Mouse (Mus musculus): ENCODE results near the gene March10. TPM values are rescaled to one million over a fixed set of nuclear protein-coding genes. Genes with fewer than 3 reads are reported as not detected.

The March10 gene
- polyA plus RNA-seq, 1 experiment from 2014 or later: not detected

GRCm38 (mm10) chr11:105444929-105445328 lies 11.6 kb downstream of the March10 start:
- Histone ChIP-seq H3K4me3 (ENCODE audit: low read depth, low read length) (no peak overlapping the region), H3K4me2 (ENCODE audit: low read depth) (no peak overlapping the region), H3K36me3 (ENCODE audit: control insufficient read depth, insufficient read depth, low read length) (no peaks in the 10 kb centered on the region), H3K9me3 (ENCODE audit: control insufficient read depth, low read length) (no peaks in the 10 kb centered on the region), H3K4me1 (ENCODE audit: control insufficient read depth, insufficient read depth, low read length) (no peaks in the 10 kb centered on the region), H3K27me3 (ENCODE audit: control insufficient read depth, insufficient read depth, low read length) (no peaks in the 10 kb centered on the region), H3K27ac (ENCODE audit: low read depth, low read length) (no peak overlapping the region), H3K9ac (ENCODE audit: low read length) (no peak overlapping the region)
- 85% methylated on average over 6 of the region's 6 CpGs for WGBS
- ATAC-seq (ENCODE audit: insufficient read depth, low FRiP score, low TSS enrichment) (no peak), DNase-seq (ENCODE audit: low spot score) (no peak)

- Histone ChIP-seq H3K4me1 (ENCODE audit: control insufficient read depth, insufficient read depth, low read length) (no peaks in the 10 kb centered on the region), H3K4me2 (ENCODE audit: low read depth) (no peak overlapping the region), H3K4me3 (ENCODE audit: low read depth, low read length) (no peak overlapping the region), H3K27me3 (ENCODE audit: control insufficient read depth, insufficient read depth, low read length) (no peaks in the 10 kb centered on the region), H3K9me3 (ENCODE audit: control insufficient read depth, low read length) (no peaks in the 10 kb centered on the region), H3K36me3 (ENCODE audit: control insufficient read depth, insufficient read depth, low read length) (no peaks in the 10 kb centered on the region), H3K9ac (ENCODE audit: low read length) (no peak overlapping the region), H3K27ac (ENCODE audit: low read depth, low read length) (no peak overlapping the region)
- ATAC-seq (ENCODE audit: insufficient read depth, low FRiP score, low TSS enrichment): no peak
- WGBS: 70% methylated on average over 5 of the region's 5 CpGs
- DNase-seq (ENCODE audit: low spot score): no peak
Measured at GRCm38 (mm10) chr11:105443505-105443904, 13.0 kb downstream of the March10 start.

GRCm38 (mm10) chr11:105439796-105440195 lies 16.7 kb downstream of the March10 start:
- WGBS: 84% methylated on average over 7 of the region's 7 CpGs
- H3K27ac ChIP-seq (ENCODE audit: low read depth, low read length): no peak overlapping the region
- ATAC-seq (ENCODE audit: insufficient read depth, low FRiP score, low TSS enrichment): no peak
- no peaks in the 10 kb centered on the region for H3K27me3 ChIP-seq (ENCODE audit: control insufficient read depth, insufficient read depth, low read length)
- H3K9ac ChIP-seq (ENCODE audit: low read length): no peak overlapping the region
- no peaks in the 10 kb centered on the region for H3K36me3 ChIP-seq (ENCODE audit: control insufficient read depth, insufficient read depth, low read length)
- H3K4me3 ChIP-seq (ENCODE audit: low read depth, low read length): no peak overlapping the region
- H3K4me1 ChIP-seq (ENCODE audit: control insufficient read depth, insufficient read depth, low read length): no peaks in the 10 kb centered on the region
- H3K4me2 ChIP-seq (ENCODE audit: low read depth): no peak overlapping the region
- H3K9me3 ChIP-seq (ENCODE audit: control insufficient read depth, low read length): no peaks in the 10 kb centered on the region
- no peak for DNase-seq (ENCODE audit: low spot score)

- WGBS: 82% methylated on average over 7 of the region's 7 CpGs
- no peak for DNase-seq (ENCODE audit: low spot score)
- H3K4me2 ChIP-seq (ENCODE audit: low read depth): no peak overlapping the region
- no peaks in the 10 kb centered on the region for H3K9me3 ChIP-seq (ENCODE audit: control insufficient read depth, low read length)
- no peak for ATAC-seq (ENCODE audit: insufficient read depth, low FRiP score, low TSS enrichment)
- H3K27me3 ChIP-seq (ENCODE audit: control insufficient read depth, insufficient read depth, low read length): no peaks in the 10 kb centered on the region
- no peaks in the 10 kb centered on the region for H3K36me3 ChIP-seq (ENCODE audit: control insufficient read depth, insufficient read depth, low read length)
- H3K4me1 ChIP-seq (ENCODE audit: control insufficient read depth, insufficient read depth, low read length): no peaks in the 10 kb centered on the region
- no peak overlapping the region for H3K4me3 ChIP-seq (ENCODE audit: low read depth, low read length)
- H3K9ac ChIP-seq (ENCODE audit: low read length): no peak overlapping the region
- no peak overlapping the region for H3K27ac ChIP-seq (ENCODE audit: low read depth, low read length)
Measured at GRCm38 (mm10) chr11:105438907-105439306, 17.6 kb downstream of the March10 start.

- Histone ChIP-seq H3K4me2 (ENCODE audit: low read depth) (no peak overlapping the region), H3K27me3 (ENCODE audit: control insufficient read depth, insufficient read depth, low read length) (no peaks in the 10 kb centered on the region), H3K9me3 (ENCODE audit: control insufficient read depth, low read length) (no peaks in the 10 kb centered on the region), H3K9ac (ENCODE audit: low read length) (no peak overlapping the region), H3K36me3 (ENCODE audit: control insufficient read depth, insufficient read depth, low read length) (no peaks in the 10 kb centered on the region), H3K4me3 (ENCODE audit: low read depth, low read length) (no peak overlapping the region), H3K27ac (ENCODE audit: low read depth, low read length) (no peak overlapping the region), H3K4me1 (ENCODE audit: control insufficient read depth, insufficient read depth, low read length) (no peaks in the 10 kb centered on the region)
- 88% methylated on average over 5 of the region's 5 CpGs for WGBS
- ATAC-seq (ENCODE audit: insufficient read depth, low FRiP score, low TSS enrichment) (no peak), DNase-seq (ENCODE audit: low spot score) (no peak)
Measured at GRCm38 (mm10) chr11:105426441-105426840, 30.1 kb downstream of the March10 start.

GRCm38 (mm10) chr11:105424643-105425042 lies 31.9 kb downstream of the March10 start:
- Histone ChIP-seq H3K36me3 (ENCODE audit: control insufficient read depth, insufficient read depth, low read length) (no peaks in the 10 kb centered on the region), H3K4me1 (ENCODE audit: control insufficient read depth, insufficient read depth, low read length) (no peaks in the 10 kb centered on the region), H3K4me3 (ENCODE audit: low read depth, low read length) (no peak overlapping the region), H3K27ac (ENCODE audit: low read depth, low read length) (no peak overlapping the region), H3K9me3 (ENCODE audit: control insufficient read depth, low read length) (no peaks in the 10 kb centered on the region), H3K27me3 (ENCODE audit: control insufficient read depth, insufficient read depth, low read length) (no peaks in the 10 kb centered on the region), H3K9ac (ENCODE audit: low read length) (no peak overlapping the region), H3K4me2 (ENCODE audit: low read depth) (no peak overlapping the region)
- 89% methylated on average over 4 of the region's 4 CpGs for WGBS
- DNase-seq (ENCODE audit: low spot score) (no peak), ATAC-seq (ENCODE audit: insufficient read depth, low FRiP score, low TSS enrichment) (no peak)

- H3K9ac ChIP-seq (ENCODE audit: low read length): no peak overlapping the region
- no peaks in the 10 kb centered on the region for H3K4me1 ChIP-seq (ENCODE audit: control insufficient read depth, insufficient read depth, low read length)
- no peaks in the 10 kb centered on the region for H3K27me3 ChIP-seq (ENCODE audit: control insufficient read depth, insufficient read depth, low read length)
- H3K9me3 ChIP-seq (ENCODE audit: control insufficient read depth, low read length): no peaks in the 10 kb centered on the region
- ATAC-seq (ENCODE audit: insufficient read depth, low FRiP score, low TSS enrichment): no peak
- 77% methylated on average over 7 of the region's 7 CpGs for WGBS
- H3K4me3 ChIP-seq (ENCODE audit: low read depth, low read length): no peak overlapping the region
- no peak overlapping the region for H3K27ac ChIP-seq (ENCODE audit: low read depth, low read length)
- no peak overlapping the region for H3K4me2 ChIP-seq (ENCODE audit: low read depth)
- no peaks in the 10 kb centered on the region for H3K36me3 ChIP-seq (ENCODE audit: control insufficient read depth, insufficient read depth, low read length)
- no peak for DNase-seq (ENCODE audit: low spot score)
Measured at GRCm38 (mm10) chr11:105420671-105421450, 35.7 kb downstream of the March10 start.

- Histone ChIP-seq H3K4me3 (ENCODE audit: low read depth, low read length) (no peak overlapping the region), H3K9me3 (ENCODE audit: control insufficient read depth, low read length) (no peaks in the 10 kb centered on the region), H3K9ac (ENCODE audit: low read length) (no peak overlapping the region), H3K4me2 (ENCODE audit: low read depth) (no peak overlapping the region), H3K36me3 (ENCODE audit: control insufficient read depth, insufficient read depth, low read length) (no peaks in the 10 kb centered on the region), H3K27ac (ENCODE audit: low read depth, low read length) (no peak overlapping the region), H3K27me3 (ENCODE audit: control insufficient read depth, insufficient read depth, low read length) (no peaks in the 10 kb centered on the region), H3K4me1 (ENCODE audit: control insufficient read depth, insufficient read depth, low read length) (no peaks in the 10 kb centered on the region)
- WGBS: 88% methylated on average over 7 of the region's 7 CpGs
- DNase-seq (ENCODE audit: low spot score) (no peak), ATAC-seq (ENCODE audit: insufficient read depth, low FRiP score, low TSS enrichment) (no peak)
Measured at GRCm38 (mm10) chr11:105419946-105420345, 36.6 kb downstream of the March10 start.

- H3K4me1 ChIP-seq (ENCODE audit: control insufficient read depth, insufficient read depth, low read length): no peaks in the 10 kb centered on the region
- 88% methylated on average over 1 of the region's 1 CpGs for WGBS
- H3K4me3 ChIP-seq (ENCODE audit: low read depth, low read length): no peak overlapping the region
- DNase-seq (ENCODE audit: low spot score) (no peak), ATAC-seq (ENCODE audit: insufficient read depth, low FRiP score, low TSS enrichment) (no peak)
- H3K27me3 ChIP-seq (ENCODE audit: control insufficient read depth, insufficient read depth, low read length): no peaks in the 10 kb centered on the region
- H3K9ac ChIP-seq (ENCODE audit: low read length): no peak overlapping the region
- H3K27ac ChIP-seq (ENCODE audit: low read depth, low read length): no peak overlapping the region
- no peaks in the 10 kb centered on the region for H3K9me3 ChIP-seq (ENCODE audit: control insufficient read depth, low read length)
- H3K4me2 ChIP-seq (ENCODE audit: low read depth): no peak overlapping the region
- no peaks in the 10 kb centered on the region for H3K36me3 ChIP-seq (ENCODE audit: control insufficient read depth, insufficient read depth, low read length)
Measured at GRCm38 (mm10) chr11:105414009-105414408, 42.5 kb downstream of the March10 start.

All from neural tube, embryonic 11.5 days (tissue).